Mouse (Mus musculus) frontal cortex, adult (tissue): ENCODE data around the gene Olfr1255.

Experiments
- ATAC-seq: cut with Nextera tagmentation; 2 replicates; pipeline ENCODE4 v1.9.2; 2017; ENCODE audit warnings: mild to moderate bottlenecking, moderate library complexity, mixed read lengths; ENCODE audit not compliant: low TSS enrichment

Olfr1255 gene

DNA sequence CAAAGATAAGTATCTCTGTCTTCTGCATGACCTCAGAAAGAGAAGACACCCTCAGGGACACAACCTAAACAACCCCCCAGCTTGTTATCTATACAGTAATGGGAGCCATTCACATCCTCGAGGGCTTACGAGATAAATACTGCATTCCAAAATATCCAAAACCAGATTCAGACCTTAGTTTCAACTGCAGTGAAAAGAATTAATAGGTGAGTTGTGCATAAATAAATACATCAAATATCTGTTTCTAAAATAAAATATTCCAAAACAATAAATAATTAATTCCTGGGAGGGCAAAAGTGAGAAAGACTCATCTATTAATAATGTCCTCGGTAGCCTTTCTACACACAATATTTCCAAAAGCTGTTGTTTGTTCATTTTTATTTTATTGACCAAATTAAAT lies at the start of gene Olfr1255:
Olfr1255 (plus strand) TSS at position 301 of the 400 bp plus-strand sequence.
- no peak for ATAC-seq

DNA sequence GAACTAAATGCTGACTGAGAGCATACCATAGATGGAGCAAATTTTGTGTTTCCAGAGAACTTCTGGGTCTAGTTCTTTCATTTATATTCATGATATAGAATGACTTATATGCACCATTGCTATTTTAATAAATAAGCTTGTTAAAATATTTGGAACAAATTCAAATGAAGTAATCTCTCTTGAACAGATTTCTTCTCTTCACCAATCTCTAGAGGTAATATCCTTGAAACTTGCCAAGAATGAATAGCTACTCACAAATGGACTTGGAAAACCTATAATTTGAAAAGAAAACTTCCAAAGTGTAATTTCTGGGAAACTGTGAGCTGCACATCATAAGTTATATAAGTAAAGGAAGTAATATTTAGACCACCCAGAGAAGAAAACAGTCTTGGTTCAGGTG lies 18.3 kb upstream of the Olfr1255 start, which contains the start of gene Olfr1254:
Olfr1254 (minus strand) TSS at position 101 of the 400 bp plus-strand sequence.
- no peak for ATAC-seq

DNA sequence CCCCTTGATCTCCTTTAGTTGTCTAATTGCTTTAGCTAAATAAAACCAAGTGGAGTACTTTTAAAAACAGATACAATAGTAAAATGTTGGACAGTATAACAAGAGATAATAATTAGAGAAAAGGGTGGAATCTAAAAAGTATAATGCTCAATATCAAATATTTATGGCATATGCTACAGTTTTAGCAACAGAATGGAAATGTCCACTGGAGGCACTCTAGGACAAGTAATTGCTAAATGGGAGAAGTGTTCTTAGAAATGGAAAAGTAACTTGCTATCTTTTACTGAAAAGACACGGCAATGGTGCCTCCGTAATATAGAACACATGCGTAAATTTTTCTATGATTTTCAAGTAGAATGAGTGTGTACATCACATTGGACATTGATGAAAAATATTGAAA lies 12.3 kb upstream of the Olfr1255 start:
- ATAC-seq, result no peak

GRCm38 (mm10) chr2:89810751-89811150 lies 1.1 kb upstream of the Olfr1255 start:
- no peak for ATAC-seq

- no peak for ATAC-seq
Measured at GRCm38 (mm10) chr2:89820216-89820615, 8.4 kb downstream of the Olfr1255 start.

DNA sequence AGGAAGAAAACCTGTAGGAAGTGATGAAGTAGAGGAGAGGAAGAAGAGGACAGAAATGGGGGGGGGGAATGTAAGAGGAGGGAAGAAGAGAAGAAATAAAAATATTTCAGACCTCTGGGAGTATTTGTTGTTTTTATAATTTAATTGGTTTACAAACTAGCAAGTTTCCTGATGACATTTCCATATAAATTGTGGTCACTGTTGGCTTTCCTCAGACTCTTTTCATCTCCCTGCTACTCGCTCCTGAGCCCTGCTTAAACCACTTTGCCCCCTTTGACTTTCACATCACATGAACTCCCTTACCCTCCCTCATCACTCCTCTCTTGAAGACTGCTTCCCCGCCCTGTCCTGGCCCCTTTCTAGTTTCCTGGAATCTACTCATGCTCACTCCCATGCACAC lies 29.6 kb downstream of the Olfr1255 start, which contains the start of gene Olfr1256:
Olfr1256 (minus strand) TSS at position 101 of the 400 bp plus-strand sequence.
- ATAC-seq, result no peak

DNA sequence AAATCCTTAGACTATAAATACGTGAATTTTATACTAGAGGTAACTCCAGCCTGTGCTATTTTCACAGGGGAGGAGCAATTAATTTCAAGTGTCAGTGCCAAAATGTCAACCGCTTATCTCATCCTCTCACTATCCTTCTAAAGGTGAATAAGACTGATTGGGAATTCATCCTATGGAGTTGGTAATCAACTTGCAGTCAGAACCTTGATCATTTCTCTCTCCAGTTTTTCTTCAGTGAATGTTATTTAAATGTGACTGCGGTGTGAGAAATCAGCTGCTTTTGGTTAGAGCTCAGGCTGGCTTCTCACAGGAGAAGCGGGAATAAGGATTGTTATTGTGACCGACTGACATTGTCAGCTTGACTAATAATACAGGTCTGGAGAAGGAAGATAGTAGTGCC lies 36.3 kb downstream of the Olfr1255 start, which contains the start of gene Olfr48:
Olfr48 (minus strand) TSS at position 101 of the 400 bp plus-strand sequence.
- ATAC-seq, result no peak

GRCm38 (mm10) chr2:89849230-89849629 lies 37.4 kb downstream of the Olfr1255 start:
- ATAC-seq, result no peak
